Mouse (Mus musculus) stomach, embryonic 14.5 days (tissue): ENCODE data around the gene Sh3pxd2a. TPM values are rescaled to one million over a fixed set of nuclear protein-coding genes. Genes with fewer than 3 reads are reported as not detected.

Experiments used
- ATAC-seq: fragments of 200-750 bp; cut with Nextera tagmentation; 2 replicates; pipeline ENCODE4 v1.8.0; 2017; ENCODE audit warnings: low read depth, moderate TSS enrichment; ENCODE audit not compliant: insufficient number of reproducible peaks, insufficient read depth, low FRiP score
- H3K27ac ChIP-seq: fragments of 300-500 bp; sonication (generic); 2 replicates; pipeline ENCODE4 v1.5.1; 2014; ENCODE audit warnings: mild to moderate bottlenecking, low read length, moderate library complexity, mixed read lengths
- H3K27me3 ChIP-seq: fragments of 300-500 bp; sonication (generic); 2 replicates; pipeline ENCODE4 v1.6.1; 2014; ENCODE audit warnings: low read length, control low read depth, mixed read lengths; ENCODE audit not compliant: control insufficient read depth, insufficient read depth
- H3K36me3 ChIP-seq: fragments of 300-500 bp; sonication (generic); 2 replicates; pipeline ENCODE4 v1.6.1; 2014; ENCODE audit warnings: mild to moderate bottlenecking, control low read depth, low read length, moderate library complexity, mixed read lengths; ENCODE audit not compliant: control insufficient read depth, insufficient read depth
- H3K4me1 ChIP-seq: fragments of 300-500 bp; sonication (generic); 2 replicates; pipeline ENCODE4 v1.6.1; 2014; ENCODE audit warnings: low read length, control low read depth, mixed read lengths; ENCODE audit not compliant: control insufficient read depth, insufficient read depth
- H3K4me2 ChIP-seq: fragments of 300-500 bp; sonication (generic); replicated peaks from 2 replicates; pipeline ENCODE4 v1.6.1; 2014; ENCODE audit warnings: low read depth, low read length, control low read depth
- H3K4me3 ChIP-seq: fragments of 300-500 bp; sonication (generic); 2 replicates; pipeline ENCODE4 v1.5.1; 2014; ENCODE audit warnings: low read depth, low read length, control low read depth
- H3K9ac ChIP-seq: fragments of 300-500 bp; sonication (generic); replicated peaks from 2 replicates; pipeline ENCODE4 v1.6.1; 2014; ENCODE audit warnings: low read depth, mild to moderate bottlenecking, control low read depth, low read length, moderate library complexity, mixed read lengths
- H3K9me3 ChIP-seq: fragments of 300-500 bp; sonication (generic); 2 replicates; pipeline ENCODE4 v1.6.1; 2016; ENCODE audit warnings: low read depth, low read length, control low read depth; ENCODE audit not compliant: control insufficient read depth
- WGBS: fragments of 180-500 bp; shearing (Covaris S2); extraction: QIAGEN DNeasy Blood & Tissue Kit; methylation state at CpG from one replicate; pipeline ENCODE4 v1.1.7; 2014; 5-methylcytosine and 5-hydroxymethylcytosine counted together
- polyA plus RNA-seq: library from polyadenylated mRNA; unstranded; fragments of >200 nt; fragmentation: Nextera tagmentation; extraction: Ambion mirVana; gene quantifications from 2 replicates; pipeline ENCODE4 v1.2.1, GENCODE M21; 2014

Sh3pxd2a gene
- 13.6 and 13.7 TPM in 2 replicates for polyA plus RNA-seq

DNA sequence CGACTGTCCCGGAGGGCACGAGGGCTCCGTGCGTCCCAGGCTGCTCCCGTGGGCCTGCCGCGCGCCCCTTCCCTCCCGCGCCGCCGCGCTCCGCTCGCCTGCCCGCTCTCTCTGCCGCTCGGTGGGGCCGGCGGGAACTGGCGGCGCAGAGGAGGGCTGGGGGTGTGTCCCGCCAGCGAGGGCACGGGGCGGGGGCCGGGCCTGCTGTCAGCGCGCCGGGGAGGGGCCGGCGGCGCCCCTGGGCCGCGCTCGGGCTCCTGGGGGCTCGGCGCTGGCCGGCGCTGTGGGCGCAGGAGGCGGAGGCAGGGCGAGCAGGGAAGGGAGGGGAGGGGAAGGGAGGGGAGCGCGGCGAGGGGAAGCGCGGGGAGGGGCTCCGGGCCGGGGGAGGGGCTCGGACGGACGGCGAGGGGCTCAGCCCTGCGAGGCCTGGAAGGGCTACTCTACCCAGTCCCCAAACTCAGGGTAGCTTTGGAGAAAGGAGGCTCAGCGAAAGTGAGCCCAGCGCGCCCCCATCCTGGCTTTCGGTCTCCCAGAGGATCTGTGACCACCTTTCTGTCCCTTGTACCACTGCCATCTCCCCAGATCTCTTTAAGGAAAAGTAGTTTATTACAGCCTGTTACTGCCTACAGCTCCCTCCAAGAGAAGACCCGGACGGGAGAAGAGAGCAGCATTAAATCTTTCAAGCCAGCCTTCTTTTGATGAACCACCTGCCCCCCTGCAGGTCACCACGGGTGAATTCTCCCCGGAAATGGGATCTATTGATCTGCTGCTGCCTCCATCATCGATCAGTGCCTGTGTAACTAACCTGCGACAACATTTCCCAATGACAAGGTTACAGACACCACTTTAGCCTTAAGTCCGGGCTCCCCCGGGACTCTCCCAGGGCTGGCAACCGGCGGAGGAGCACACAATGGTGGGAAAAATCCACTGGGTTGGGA is at the start of gene Sh3pxd2a:
Sh3pxd2a (minus strand) TSS at position 98 of the 938 bp plus-strand sequence.
- H3K36me3 ChIP-seq = no peaks in the 10 kb centered on the region
- 0 out of 2 replicates have a peak, but pooled peaks cover 3% of the 10 kb centered on the region for H3K9me3 ChIP-seq
- peak within 1 kb of the TSS; percentile 82 for H3K4me3 ChIP-seq
- no peaks in the 10 kb centered on the region for H3K27me3 ChIP-seq
- 2% methylated on average over 56 of the region's 70 CpGs for WGBS
- H3K4me1 ChIP-seq = peaks cover 30% of the 10 kb centered on the region
- peak; percentile 92 for ATAC-seq
- H3K27ac ChIP-seq = peak within 1 kb of the TSS; percentile 85
- peak within 1 kb of the TSS; percentile 80 for H3K9ac ChIP-seq
- peak within 1 kb of the TSS; percentile 87 for H3K4me2 ChIP-seq

DNA sequence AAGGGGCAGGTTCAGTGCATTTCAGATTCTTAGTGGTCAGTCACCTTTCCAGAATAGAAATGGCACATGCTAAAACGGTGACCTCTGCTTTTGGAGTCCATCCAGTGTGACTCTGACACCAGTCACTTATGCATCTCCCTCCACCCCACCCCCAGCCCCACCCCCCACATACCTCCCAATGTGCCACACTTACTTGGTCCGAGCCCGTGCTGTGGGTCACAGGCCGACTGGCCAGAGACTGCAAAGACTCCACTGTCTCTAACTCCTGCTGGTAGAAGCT is 49.4 kb upstream of the Sh3pxd2a start:
- ATAC-seq = no peak
- no peak overlapping the region for H3K4me2 ChIP-seq
- no peak overlapping the region for H3K27ac ChIP-seq

DNA sequence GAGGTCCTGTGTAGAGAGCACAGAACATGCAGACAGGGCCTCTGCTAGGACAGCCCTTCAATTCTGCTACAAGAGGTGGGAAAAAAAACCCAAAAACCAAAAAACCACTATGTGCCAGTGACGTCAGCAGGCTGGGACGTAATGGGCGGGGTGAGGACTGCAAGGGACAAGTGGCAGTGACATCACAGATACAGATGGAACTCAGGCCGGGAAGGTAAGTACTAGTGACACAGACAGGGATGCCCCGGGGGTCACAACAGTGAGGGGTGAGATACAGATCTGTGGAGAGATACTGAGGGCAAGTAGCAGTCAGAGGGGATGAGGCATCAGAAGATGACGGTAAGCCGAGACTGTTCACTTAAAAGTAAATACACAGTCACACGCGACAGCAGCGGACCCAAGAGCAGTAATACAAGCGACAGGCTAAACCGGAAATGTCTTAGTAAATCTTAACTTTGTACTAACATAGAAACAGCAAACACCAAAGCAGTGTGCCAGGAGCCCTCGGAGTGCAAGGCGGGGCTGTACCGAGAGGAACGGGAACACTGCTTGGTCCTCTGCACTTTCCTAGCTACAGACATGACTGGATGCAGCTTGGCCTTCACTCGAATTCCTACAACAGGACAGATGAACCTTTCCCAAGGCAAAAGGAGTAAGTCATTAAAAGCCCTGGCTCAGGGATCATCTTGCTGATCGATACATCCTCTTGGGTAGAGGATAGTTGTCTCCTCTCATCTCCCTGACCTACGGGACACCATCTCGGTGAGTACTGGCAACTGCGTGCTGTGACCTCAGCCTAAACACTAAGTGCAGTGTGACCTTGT is 48.8 kb upstream of the Sh3pxd2a start:
- H3K27me3 ChIP-seq = no peaks in the 10 kb centered on the region
- WGBS = 69% methylated on average over 21 of the region's 21 CpGs
- H3K9ac ChIP-seq = no peak overlapping the region
- H3K4me1 ChIP-seq = peaks cover 20% of the 10 kb centered on the region; the same call in 1 of the 2 replicates
- H3K4me2 ChIP-seq = no peak overlapping the region
- peaks cover 24% of the 10 kb centered on the region for H3K36me3 ChIP-seq
- no peaks in the 10 kb centered on the region for H3K9me3 ChIP-seq
- no peak for ATAC-seq
- no peak overlapping the region for H3K27ac ChIP-seq
- no peak overlapping the region for H3K4me3 ChIP-seq

More for the DNA sequence above, 49.4 kb upstream of the Sh3pxd2a start:
- no peaks in the 10 kb centered on the region for H3K9me3 ChIP-seq
- H3K4me1 ChIP-seq = peaks cover 20% of the 10 kb centered on the region; the same call in 1 of the 2 replicates
- no peak overlapping the region for H3K9ac ChIP-seq
- no peaks in the 10 kb centered on the region for H3K27me3 ChIP-seq
- WGBS = 81% methylated on average over 4 of the region's 4 CpGs
- H3K36me3 ChIP-seq = peaks cover 24% of the 10 kb centered on the region
- no peak overlapping the region for H3K4me3 ChIP-seq

DNA sequence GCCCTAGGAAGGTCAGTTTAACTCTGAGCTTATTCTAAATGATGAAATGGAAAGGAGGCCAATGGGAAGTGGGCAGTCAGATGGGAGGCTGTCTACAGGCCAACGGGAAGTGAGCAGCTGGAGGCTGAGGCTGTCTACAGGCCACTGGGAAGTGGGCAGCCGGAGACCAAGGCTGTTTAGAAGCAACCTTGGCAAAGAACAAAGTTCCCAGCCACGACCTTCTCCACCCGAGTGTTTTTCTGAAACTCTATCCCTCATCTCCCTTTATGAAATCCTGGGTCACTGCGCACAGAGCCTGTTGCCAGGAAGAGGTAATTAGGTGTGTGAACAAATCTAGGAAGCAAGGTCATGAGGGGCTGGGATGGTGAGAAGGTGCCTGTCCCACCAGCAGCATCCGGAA is 47.8 kb upstream of the Sh3pxd2a start:
- Histone ChIP-seq H3K27ac (peak overlapping the region; percentile 63; the same call in 1 of the 2 replicates), H3K4me3 (no peak overlapping the region), H3K4me1 (peaks cover 20% of the 10 kb centered on the region; the same call in 1 of the 2 replicates), H3K4me2 (no peak overlapping the region), H3K36me3 (peaks cover 24% of the 10 kb centered on the region), H3K9ac (no peak overlapping the region), H3K9me3 (no peaks in the 10 kb centered on the region), H3K27me3 (no peaks in the 10 kb centered on the region)
- WGBS = 65% methylated on average over 6 of the region's 6 CpGs
- no peak for ATAC-seq

DNA sequence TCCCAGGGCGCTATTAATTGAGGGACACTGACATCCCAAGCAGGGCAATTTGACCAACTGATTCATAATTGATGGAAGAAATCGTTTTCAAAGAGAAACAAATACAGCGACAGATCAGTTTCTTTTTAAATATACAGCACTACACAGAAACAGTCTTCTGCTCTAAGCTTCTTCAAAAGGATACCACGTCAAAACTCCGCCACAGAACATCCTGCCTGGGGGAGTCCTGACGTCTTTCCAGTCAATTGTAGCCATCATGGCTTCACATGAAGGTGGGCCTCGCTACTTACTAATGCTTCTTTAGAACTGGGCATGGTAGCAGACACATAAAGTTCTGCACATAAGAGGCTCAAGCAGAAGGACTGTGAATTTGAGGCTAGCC is 47.1 kb upstream of the Sh3pxd2a start:
- Histone ChIP-seq H3K4me2 (no peak overlapping the region), H3K27me3 (no peaks in the 10 kb centered on the region), H3K9ac (no peak overlapping the region), H3K4me1 (peaks cover 20% of the 10 kb centered on the region; the same call in 1 of the 2 replicates), H3K27ac (peak overlapping the region; percentile 63; the same call in 1 of the 2 replicates), H3K9me3 (no peaks in the 10 kb centered on the region), H3K36me3 (peaks cover 23% of the 10 kb centered on the region), H3K4me3 (no peak overlapping the region)
- no peak for ATAC-seq
- 74% methylated on average over 7 of the region's 7 CpGs for WGBS

DNA sequence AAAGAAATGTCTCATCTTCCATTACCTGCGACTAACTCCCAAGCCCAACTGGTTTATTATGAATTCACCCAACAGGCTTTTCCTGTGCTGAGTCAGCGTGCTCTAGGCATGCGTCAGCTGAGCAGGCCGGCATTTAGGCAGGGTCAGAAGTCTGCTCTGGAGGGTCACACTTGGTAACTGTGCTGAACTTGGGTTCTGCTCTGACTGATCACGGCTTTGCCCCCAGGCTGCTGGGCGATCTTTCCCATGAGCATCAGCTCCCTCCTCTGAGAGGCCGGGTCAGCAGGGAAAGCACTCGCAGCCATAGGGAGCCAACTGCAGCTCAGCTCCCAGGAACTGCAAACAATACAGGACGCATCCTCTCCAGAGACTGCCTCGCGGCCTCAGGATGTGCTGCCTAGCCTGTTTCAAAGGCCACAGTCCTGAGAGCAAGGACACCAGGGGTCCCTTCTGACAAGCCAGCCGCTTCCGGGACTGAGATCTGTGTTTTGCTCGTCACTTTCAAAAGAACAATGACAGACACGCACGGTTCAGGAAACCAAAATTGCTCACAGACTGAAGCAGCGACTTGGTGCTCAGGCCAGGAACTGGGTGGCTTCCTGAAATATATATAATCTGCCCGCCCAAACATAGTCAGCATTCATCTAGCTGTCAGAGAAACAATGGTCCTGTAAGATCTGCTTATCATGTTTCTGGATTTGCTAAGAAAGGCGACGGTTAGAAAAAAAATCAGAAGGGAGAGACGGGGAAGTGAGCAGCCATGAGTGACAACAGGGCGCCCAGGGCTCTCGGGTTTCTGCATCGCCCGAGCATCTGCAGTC is 46.5 kb upstream of the Sh3pxd2a start:
- Histone ChIP-seq H3K9ac (no peak overlapping the region), H3K9me3 (no peaks in the 10 kb centered on the region), H3K36me3 (peaks cover 19% of the 10 kb centered on the region), H3K27me3 (no peaks in the 10 kb centered on the region), H3K27ac (peak overlapping the region; percentile 75), H3K4me2 (no peak overlapping the region), H3K4me3 (no peak overlapping the region), H3K4me1 (peaks cover 20% of the 10 kb centered on the region; the same call in 1 of the 2 replicates)
- 47% methylated on average over 25 of the region's 25 CpGs for WGBS
- ATAC-seq = no peak

DNA sequence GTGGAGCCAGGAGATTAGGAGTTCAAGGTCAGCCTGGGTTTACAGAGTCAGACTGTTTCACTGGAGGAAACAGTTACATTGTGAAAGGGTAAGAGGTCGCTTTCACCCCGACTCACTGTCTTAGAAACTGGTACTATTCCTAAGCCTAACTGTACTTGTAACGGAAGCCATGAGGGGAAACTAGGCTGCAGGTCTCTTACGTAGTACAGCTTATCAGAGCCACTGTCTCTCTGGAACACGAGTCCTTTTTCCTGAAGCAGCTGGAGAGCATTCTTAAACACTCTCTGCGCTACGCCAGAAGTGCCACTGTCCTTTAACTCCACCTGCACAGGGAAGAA is 45.9 kb upstream of the Sh3pxd2a start:
- no peaks in the 10 kb centered on the region for H3K27me3 ChIP-seq
- no peak for ATAC-seq
- no peak overlapping the region for H3K4me3 ChIP-seq
- H3K27ac ChIP-seq = peak overlapping the region; percentile 75; the same call in 1 of the 2 replicates
- 73% methylated on average over 7 of the region's 7 CpGs for WGBS
- H3K4me1 ChIP-seq = peaks cover 20% of the 10 kb centered on the region; the same call in 1 of the 2 replicates
- H3K36me3 ChIP-seq = peaks cover 19% of the 10 kb centered on the region
- no peaks in the 10 kb centered on the region for H3K9me3 ChIP-seq
- H3K4me2 ChIP-seq = no peak overlapping the region
- H3K9ac ChIP-seq = no peak overlapping the region
